Mouse (Mus musculus): ENCODE data around the gene Nol4l.

Nol4l gene

DNA sequence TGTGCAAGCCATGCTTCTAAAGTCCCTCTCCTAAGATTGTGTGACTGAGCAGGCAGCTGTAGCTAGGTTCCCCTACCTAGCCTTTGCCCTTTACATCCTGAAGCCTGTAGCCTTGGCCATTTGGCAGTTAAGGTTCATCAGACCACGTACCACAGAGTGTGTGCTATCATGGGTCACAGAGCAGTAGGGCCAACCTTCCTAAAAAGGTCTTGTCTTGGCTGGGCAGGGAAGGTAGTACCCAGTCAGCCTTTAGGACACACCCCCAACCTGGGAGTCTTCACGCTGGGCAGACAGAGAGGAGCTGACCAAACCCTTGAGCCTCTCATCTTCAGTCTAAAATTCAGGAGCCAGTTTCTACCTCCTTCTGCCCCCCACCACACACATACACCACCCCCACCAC is 89.0 kb downstream of the Nol4l start:
- DNase-seq, result no peak

DNA sequence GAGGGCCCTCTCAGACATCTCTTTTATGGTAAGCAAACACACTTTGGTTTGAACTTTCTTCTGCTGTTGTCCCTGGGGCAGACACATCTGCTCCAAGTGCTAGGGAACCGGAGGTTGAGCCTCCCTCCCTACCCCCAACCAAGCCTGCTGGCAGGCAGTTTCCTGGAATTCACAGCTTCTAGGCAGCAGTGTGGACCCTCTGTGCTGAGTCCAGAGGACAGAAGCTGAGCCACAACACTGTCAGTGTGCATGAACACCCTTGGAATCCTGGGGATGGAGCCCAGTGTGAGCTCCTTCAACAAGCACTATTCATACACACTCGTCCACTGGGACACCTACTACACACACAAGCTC is 92.5 kb downstream of the Nol4l start:
- no peak for DNase-seq

DNA sequence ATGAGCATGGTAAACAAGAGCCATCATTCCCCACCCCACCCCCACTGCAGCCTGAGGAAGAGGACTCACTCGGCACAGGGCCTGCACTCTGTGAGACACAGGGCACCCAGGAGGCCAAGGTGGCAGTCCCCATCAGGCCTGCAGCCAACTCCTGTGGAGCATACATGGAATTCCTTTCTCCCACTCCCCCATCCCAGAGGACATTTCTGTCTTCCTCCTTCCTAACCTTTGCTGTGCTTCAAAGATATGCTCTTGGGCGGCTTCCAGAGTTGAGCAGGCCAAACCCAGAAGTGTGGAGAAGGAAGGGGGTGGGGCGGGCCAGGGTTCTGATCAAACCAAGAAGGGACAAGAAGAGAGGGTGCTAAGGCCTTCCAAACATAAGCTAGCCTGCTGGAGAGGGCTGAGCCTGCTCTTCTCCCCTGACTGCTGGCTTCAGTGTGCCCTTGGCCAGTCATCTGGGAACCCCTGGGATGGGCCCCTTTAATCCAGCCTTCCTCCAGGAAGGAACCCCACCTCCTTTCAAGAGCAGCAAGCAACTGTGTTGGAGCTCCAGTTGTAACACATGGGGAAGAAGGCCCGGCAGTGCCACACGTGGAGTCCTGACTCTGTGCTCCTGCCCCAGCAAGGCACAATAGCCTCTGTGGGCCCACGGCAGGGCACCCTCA is 93.0 kb downstream of the Nol4l start:
- DNase-seq, result no peak

DNA sequence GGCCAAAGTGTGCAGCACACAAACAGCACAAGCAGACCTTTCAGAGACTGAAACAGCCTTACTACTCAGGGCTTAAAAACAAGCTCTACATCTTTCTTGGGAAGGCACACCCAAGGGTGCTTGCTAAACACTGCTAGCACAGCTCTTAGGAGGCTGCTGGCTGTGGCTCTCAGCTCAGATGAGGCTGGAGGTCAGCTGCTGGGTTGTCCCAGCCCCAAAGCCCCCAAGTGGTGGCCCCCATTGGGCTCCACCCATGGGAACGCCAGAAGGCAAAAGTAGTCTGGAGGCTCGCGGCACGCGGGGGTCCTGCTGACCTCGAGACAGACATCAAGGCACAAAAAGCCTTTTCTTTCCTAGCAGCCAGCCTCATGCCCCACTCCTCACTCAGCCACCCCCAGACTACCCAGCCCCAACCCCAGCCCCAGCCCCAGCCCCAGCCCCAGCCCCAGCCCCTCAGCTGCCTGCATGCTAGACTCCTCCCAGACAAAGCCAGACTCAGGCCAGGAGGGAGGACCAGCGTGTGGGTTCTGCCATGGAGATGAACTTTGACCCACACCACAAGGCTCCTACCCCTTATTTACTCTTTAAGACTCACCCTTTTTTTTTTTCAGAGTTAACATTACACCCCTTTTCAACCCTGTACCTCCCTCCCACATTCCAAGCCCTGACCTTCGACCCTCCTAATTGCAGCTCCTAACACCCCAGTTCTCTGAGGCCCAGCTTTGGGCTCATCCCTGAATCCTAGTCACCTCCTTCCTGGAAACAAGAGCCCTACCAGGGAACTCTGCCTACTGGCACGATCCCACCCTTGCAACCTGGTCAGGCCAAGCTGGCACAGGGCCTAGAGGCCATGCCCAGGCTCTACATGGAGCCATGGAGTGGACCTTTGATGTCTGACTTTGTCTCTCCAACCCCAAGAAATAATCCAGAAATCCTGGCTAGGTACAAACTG is 94.6 kb downstream of the Nol4l start:
- no peak for DNase-seq

DNA sequence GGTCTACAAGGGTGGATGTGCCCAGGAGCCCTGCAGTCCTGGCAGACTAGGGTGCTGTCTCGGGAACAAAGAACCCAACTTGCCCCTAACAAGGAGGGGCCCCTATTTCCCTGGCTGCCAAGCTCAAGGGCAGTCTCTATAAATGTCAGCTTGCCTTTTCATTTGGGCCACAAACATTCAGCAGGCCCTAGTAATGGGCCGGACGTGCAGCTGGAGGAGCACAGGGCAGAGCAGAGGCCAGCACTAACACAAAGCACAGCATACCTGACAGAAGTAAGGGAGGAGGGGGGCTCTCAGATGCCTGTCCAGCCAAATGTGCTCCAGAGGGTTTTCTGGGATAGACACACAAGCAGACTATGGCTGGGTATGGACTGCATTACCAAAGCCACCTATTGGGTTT is 95.9 kb downstream of the Nol4l start:
- DNase-seq, result no peak

DNA sequence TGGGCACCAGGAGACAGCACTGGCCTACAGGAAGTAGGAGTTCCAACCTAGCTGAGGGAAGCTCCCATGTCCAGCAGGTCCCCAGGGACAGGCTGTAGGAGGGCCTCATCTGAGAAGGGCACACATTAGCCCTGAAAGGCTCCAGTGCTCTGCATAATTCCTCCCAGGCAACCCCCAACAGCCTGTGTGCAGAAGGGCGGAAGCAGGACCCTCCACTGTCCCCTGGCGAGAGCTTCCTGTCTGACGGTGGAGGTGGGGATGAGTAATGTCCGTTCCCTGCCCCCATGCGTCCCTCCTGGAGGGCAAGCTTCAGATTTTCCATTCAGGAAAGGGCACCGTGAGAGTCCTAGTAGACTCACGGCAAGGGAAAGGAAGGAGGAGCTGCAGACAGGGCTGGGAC is 97.3 kb downstream of the Nol4l start:
- no peak for DNase-seq

DNA sequence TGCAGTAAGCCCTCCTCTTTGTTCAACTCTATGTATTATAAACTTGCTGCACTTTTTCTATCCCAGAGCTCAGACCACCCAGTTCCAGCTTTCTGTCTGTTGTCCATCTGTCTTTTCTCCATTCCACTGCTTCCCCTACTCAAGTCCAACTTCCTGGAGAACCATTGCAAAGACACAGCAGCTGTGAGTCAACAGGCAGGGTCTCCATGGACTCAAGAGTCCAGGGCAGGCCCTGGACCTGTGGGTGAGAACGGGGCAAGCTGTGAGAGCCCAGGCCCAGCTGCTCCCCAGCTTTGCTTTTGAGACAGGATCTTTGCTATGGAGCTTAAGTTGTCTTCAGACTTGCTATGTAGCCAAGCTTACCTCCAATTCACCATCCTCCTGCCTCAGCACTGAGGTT is 99.2 kb downstream of the Nol4l start:
- DNase-seq, result no peak

DNA sequence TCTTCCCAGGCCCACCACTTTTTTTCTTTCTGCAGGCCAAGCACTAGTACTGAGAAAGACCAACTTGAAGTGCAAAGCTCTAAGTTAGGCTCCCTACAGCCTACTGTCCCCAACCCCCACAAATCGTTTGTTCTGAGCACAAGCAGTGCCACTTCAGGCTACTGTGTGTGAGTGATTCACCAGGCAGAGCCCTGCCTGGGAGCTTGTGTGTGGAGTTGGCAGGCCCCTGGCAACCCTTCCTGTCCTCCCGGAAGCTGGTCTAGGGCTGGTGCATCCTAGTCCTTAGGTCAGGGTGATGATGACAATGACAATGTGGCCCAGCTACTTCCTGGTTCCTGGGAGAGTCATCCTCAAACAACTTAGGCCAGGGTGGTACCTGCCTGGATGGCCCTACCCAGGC is 101.3 kb downstream of the Nol4l start:
- no peak for DNase-seq

DNA sequence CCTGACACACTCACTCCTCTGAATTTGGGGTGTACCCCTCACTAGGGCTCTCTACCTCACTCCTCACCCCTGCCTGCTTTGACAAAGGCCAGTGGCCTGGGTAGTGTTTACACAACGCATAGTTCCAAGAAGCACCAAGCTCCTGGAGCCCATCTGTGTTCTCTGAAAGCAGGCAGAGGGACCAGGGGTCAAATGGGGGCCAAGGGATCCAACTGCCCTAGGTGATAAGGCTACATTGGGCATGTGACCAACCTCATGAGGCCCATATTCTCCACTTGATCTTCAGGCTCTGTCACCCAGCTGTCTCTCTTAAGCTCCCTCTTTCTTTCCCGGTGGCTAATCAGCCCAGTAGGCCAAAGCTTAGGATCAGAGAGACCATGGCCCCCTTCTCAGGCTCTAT is 102.8 kb downstream of the Nol4l start:
- no peak for DNase-seq

DNA sequence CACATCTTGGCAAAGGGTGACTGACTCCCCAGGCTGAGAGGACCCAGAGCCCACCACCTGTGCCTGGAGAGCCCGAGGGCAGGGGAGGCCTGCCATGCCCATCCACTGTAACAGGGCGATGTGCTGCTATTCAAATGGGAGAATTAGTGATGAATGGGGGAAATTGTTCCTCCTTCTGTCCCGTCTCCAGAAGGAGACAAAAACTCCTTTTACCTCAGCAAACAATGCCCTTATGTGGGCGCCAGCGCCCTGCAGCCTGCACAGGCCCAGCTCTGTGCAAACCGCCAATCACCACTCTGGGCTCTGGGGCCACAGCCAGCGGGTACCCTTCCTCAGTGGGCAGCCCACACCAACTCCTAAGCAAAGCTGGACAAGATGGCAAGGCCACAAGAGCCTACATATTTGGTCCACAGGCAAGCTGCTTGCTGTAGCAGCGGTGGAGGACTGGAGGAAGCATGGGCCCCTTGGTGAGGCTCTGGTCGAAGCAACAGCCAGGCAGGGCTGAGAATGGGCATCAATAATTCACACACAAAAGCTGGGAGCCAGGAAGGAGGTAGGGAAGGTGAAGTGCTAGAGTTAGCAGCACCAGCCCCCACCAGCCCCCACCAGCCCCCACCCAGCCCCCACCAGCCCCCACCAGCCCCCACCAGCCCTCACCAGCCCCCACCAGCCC is 103.6 kb downstream of the Nol4l start:
- no peak for DNase-seq

DNA sequence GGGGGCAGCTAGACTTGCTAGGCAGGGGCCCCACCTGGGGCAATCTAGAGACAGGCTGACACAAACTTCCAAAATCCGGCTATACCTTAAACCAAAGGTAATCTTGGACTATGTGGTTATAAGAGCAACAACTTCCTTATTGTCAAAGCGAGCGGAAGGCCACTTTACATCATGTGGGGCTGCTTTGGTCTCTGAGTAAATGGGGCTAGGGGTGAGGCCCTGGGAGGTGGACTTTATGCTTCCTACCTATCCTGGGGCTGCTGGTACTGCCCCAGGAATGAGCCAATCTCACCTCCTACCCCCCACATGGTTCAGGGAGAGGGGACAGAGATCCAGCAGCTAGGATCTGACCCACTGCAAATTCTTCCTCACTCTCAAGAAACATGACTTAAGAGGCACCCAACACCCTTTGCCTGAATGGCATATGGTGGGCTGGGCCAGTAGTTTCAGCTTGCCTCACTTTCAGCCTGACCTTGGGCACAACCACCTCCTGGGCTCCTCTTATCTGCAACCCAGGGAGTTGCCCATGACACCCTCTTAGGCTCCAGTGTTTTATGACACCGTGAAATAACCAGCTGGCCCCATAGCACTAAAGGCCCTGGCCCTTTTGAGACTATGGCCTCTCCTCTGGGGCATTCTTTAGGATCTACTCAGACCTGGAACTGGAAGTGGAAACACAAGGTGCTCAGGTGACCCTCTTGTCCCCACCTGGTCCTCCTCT is 104.5 kb downstream of the Nol4l start:
- no peak for DNase-seq

DNA sequence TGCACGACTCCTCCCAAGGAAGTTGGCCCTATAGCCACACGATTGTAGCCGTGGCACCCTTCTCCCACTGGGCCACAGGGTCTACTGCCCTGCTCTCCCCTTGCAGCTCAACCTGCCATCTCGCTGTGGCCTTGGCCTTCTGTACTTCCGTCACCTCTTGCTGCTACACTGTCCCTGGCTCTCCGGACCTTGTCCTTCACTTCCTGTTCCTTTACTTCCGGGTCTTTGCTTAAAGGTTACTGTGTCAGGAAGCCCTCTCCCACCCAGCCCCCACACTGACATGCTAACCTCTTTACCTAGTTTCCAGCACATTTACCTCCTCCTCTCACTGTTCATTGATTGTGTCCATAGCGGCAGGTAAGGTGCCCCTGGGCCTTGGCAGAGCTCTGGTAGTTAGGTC is 105.2 kb downstream of the Nol4l start:
- no peak for DNase-seq

DNA sequence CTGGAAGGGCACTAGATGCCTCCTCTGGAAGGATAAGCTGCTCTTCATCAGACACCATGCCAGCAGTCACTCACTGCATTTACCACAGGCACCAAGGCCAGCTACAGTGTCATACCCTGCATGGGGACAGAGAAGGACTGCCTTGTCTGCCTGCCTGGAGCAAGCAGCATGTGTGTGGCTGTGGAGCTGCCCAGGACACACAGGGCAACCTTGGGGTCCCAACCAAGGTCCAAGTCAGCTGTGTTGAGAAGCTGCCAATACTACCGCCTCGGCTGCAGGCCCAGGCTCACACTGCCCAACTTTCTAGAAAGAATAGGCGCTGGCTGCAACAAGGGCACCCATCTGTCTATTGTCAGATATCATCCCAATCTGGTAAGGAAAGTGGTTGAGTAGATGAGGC is 106.7 kb downstream of the Nol4l start:
- DNase-seq, result no peak

DNA sequence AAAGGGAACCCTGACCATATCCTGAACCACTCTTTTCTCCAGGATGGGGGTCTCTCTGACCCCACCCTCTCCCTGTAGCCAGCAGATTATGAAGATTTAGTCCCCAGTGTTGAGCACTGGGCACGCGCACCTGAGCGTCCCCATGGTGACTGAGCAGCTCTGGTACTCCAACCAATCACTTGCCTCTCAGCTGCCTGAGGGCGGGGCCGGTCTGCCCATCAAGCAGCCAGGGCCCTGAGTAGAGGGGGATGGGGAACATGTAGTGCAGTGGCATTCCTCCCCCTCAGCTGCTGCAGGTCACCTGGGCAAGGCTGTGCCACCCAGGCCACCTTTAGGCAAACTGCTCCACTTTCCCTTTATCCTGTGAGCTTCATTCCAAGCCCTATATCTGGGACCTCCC is 107.7 kb downstream of the Nol4l start:
- no peak for DNase-seq

DNA sequence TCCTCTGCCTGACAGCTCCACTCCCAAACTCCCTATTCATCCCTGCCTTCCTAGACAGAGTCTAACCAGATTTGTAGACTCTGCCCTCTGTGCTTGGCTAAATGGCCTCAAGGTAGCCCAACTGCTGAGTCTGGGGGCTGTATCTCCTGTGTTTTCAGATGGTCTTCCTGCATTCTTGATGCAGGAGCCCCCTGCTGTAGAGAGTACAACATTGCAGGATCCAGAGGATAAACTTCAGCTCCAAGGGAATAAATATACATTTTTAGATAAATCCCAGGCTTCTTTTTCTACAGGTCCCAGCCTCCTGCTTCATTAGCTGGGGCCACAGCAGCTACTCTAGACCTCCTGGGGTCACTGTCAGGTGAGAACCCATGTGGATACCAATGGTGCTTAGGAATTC is 108.5 kb downstream of the Nol4l start:
- DNase-seq, result no peak

DNA sequence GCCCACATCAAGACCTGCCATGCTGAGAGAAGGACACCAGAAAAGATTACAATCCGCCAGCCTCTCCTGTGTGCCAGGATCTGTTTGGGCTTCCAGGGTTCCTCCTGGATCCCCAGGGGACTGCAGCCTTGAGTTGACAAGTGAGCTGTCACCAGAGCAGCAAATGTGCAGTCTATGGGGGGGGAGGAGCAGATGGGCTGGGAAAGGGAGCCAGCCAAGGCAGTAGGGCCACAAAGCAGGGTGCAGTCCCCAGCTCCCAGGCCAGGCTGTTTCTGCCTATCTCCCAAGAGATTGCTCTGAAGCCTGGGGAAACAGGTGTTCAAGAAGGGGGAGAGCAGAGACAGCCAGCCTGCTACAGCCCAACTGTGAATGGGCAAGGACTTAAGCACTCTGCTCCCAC is 111.4 kb downstream of the Nol4l start:
- DNase-seq, result no peak

DNA sequence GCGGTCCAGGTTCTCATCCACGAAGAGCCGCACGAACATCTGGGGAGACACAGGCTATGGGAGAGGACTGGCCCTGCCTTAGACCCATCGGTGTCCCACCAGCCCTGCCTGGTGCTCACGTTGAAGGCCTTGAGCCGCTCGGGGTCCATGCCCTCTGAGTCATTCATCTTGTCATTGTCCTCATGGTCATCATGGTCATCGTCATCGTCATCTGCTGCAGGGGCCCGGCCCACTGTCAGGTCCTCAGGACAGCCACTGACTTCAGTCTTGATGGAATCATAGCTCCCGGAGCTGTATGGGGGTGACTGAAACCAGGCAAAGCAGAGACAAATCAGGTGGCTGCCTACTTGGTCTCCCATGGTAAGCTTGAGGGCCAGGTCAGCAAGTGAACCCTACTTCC is 111.9 kb downstream of the Nol4l start:
- DNase-seq, result no peak

DNA sequence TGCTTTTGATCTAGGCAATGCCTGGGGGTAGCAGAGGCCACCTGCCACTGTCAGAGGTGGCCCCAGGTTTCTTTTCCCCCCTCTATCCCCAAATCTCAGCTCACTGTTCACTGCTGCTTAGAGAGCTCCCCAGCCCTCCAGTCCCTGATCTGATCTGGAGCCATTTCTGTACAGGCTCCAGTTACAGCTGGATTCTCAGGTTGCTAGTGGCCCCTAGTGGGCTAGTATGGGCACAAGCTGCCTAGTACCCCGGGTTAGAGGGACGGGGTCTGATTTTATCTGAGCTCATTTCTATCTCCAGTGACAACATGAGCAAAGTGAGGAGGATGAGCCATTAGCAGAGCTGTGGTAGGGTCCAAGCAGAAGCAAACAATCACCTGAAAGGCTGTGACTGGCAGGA is 115.2 kb downstream of the Nol4l start:
- peak; percentile 69 for DNase-seq

DNA sequence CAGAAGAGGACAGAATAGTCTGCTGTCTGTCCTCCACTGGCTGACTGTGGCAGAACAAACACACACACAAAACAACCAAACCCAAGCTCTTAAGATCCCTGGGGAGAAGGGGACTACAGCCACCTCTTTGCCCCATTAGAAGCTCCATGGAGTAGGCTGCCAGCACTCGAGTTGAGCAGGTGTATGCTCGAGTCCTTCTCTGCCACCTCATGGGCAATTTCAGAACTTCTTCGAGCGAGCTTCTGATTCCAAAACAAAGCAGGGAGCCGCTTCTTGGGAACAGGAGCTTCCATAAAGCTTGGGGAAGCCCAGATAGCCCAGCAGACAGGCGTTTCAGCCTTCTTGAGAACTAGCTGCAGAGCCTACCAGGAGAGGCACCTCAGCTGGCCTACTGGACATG is 117.2 kb downstream of the Nol4l start:
- no peak for DNase-seq

DNA sequence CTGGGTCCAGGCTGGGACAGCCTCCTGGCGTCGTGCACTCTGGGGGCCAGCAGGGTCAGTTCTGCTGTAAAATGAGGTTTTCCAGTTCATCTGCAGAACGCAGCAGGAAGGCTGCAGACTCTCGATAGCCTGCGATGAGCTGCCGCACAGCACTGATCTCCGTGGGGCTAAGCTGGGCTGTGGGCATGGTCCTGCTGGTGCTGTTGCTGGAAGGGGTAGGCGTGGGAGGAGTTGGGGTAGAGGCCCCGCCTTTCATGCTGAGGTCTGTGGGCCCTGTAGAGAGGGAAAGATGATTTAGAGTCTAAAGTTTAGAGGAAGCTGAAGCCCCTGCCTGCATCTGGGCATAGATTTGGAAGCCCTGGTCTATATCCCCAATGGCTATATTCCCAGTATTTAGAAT is 118.2 kb downstream of the Nol4l start:
- no peak for DNase-seq

DNA sequence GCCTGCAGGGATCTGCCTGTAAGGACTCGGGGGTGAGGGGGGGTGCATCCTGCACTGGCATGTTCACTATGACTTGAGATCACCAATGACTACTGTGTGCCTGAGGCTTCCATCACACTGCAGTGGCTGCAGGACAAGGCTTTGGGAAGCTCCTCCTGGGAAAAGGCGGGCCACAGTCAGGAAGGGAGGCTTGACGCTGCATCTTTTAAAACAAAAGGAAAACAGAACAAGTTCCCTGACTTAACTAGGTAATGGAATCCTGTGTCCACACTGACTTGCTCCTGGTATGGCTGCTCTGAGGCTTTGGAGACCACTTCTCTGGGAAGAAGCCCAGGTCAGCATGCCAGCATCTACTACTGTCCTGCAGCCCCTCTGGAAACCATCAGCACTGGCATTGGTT is 120.8 kb downstream of the Nol4l start:
- DNase-seq, result no peak

DNA sequence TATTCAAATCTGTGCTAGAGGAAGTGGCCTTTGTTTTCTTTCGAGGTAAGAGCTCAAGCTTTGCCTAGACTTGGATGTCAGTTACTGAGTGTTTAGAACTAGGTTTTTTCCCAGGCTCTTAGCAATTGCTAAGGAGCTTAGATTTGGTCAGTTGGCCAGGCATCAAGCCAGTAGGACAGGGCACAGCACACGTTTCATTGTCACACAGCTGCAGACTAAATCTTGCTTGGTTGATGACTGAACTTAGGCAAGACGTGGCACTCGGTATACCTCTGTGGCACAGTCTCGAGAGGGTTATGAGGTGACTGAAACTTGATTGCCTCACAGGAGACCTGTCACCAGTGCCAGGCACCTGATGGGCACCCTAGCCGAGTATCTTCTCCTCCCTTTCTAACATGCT is 122.9 kb downstream of the Nol4l start:
- no peak for DNase-seq

DNA sequence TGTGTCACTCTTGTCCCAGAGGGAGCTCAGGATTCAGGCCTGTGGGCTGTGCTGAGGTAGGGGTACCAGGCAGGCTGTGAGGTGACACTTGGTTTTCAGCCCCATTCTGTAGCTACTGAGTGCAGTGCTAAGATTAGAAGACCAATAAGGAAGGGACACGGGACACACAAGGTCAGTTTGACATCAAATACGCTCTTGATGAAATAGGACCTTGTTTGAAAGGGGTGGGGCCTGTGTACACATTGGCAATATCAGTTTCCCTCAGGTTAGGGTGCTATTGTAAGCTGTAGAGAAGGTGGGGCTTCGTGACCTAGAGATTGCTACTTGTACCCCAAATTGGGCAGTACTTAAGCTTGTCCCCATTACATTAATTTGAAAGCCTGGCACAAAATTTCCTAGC is 124.9 kb downstream of the Nol4l start:
- DNase-seq, result no peak
